Mouse (Mus musculus) lung, embryonic 16.5 days (tissue): ENCODE data around the gene Apoc2. TPM values are rescaled to one million over a fixed set of nuclear protein-coding genes. Genes with fewer than 3 reads are reported as not detected.

Experiments used
- ATAC-seq: fragments of 200-750 bp; cut with Nextera tagmentation; 2 replicates; pipeline ENCODE4 v1.8.0; 2017; ENCODE audit warnings: low read depth, mild to moderate bottlenecking, moderate library complexity
- H3K27ac ChIP-seq: fragments of 300-500 bp; sonication (generic); 2 replicates; pipeline ENCODE4 v1.5.1; 2014; ENCODE audit warnings: mild to moderate bottlenecking, control low read depth, low read length
- H3K27me3 ChIP-seq: fragments of 300-500 bp; sonication (generic); 2 replicates; pipeline ENCODE4 v1.6.1; 2014; ENCODE audit warnings: low read depth, low read length, mixed read lengths; ENCODE audit not compliant: control insufficient read depth, insufficient read depth
- H3K36me3 ChIP-seq: fragments of 300-500 bp; sonication (generic); 2 replicates; pipeline ENCODE4 v1.6.1; 2014; ENCODE audit warnings: low read length; ENCODE audit not compliant: control insufficient read depth, insufficient read depth
- H3K4me1 ChIP-seq: fragments of 300-500 bp; sonication (generic); replicated peaks from 2 replicates; pipeline ENCODE4 v1.6.1; 2014; ENCODE audit warnings: low read length, mixed read lengths; ENCODE audit not compliant: control insufficient read depth, insufficient read depth
- H3K4me2 ChIP-seq: fragments of 300-500 bp; sonication (generic); 2 replicates; pipeline ENCODE4 v1.6.1; 2014; ENCODE audit warnings: low read depth, low read length, control low read depth
- H3K4me3 ChIP-seq: fragments of 300-500 bp; sonication (generic); 2 replicates; pipeline ENCODE4 v1.5.1; 2014; ENCODE audit warnings: mild to moderate bottlenecking, low read length, control low read depth
- H3K9ac ChIP-seq: fragments of 300-500 bp; sonication (generic); 2 replicates; pipeline ENCODE4 v1.6.1; 2014; ENCODE audit warnings: low read length, control low read depth
- H3K9me3 ChIP-seq: fragments of 300-500 bp; sonication (generic); 2 replicates; pipeline ENCODE4 v1.6.1; 2016; ENCODE audit warnings: low read length; ENCODE audit not compliant: control insufficient read depth
- WGBS: fragments of 180-500 bp; shearing (Covaris S2); extraction: QIAGEN DNeasy Blood & Tissue Kit; methylation state at CpG from one replicate; pipeline ENCODE4 v1.1.7; 2014; 5-methylcytosine and 5-hydroxymethylcytosine counted together
- polyA plus RNA-seq: library from polyadenylated mRNA; unstranded; fragments of >200 nt; fragmentation: Nextera tagmentation; extraction: Ambion mirVana; gene quantifications from 2 replicates; pipeline ENCODE4 v1.2.1, GENCODE M21; 2015

Gene Apoc2
- polyA plus RNA-seq, 1 experiment from 2014 or later: 3.3 TPM

- ATAC-seq: no peak
- WGBS: 80% methylated on average over 6 of the region's 6 CpGs
- H3K4me1 ChIP-seq: peaks cover 4% of the 10 kb centered on the region
Measured at GRCm38 (mm10) chr7:19686521-19686920, 8.8 kb upstream of the Apoc2 start.

GRCm38 (mm10) chr7:19685374-19685773 lies 7.6 kb upstream of the Apoc2 start:
- Histone ChIP-seq H3K27me3 (no peaks in the 10 kb centered on the region), H3K4me3 (no peak overlapping the region), H3K4me2 (no peak overlapping the region), H3K36me3 (no peaks in the 10 kb centered on the region), H3K4me1 (peaks cover 4% of the 10 kb centered on the region), H3K9me3 (no peaks in the 10 kb centered on the region), H3K9ac (no peak overlapping the region), H3K27ac (no peak overlapping the region)
- ATAC-seq: no peak
- WGBS: 54% methylated on average over 4 of the region's 4 CpGs

More at GRCm38 (mm10) chr7:19686521-19686920, 8.8 kb upstream of the Apoc2 start:
- no peak overlapping the region for H3K9ac ChIP-seq
- H3K36me3 ChIP-seq: no peaks in the 10 kb centered on the region
- no peaks in the 10 kb centered on the region for H3K27me3 ChIP-seq
- no peak overlapping the region for H3K4me2 ChIP-seq
- no peak overlapping the region for H3K27ac ChIP-seq
- no peaks in the 10 kb centered on the region for H3K9me3 ChIP-seq
- no peak overlapping the region for H3K4me3 ChIP-seq

- Histone ChIP-seq H3K9ac (no peak overlapping the region), H3K27ac (no peak overlapping the region), H3K9me3 (no peaks in the 10 kb centered on the region), H3K4me3 (no peak overlapping the region), H3K36me3 (no peaks in the 10 kb centered on the region), H3K4me2 (no peak overlapping the region), H3K27me3 (no peaks in the 10 kb centered on the region), H3K4me1 (peaks cover 4% of the 10 kb centered on the region)
- 81% methylated on average over 6 of the region's 6 CpGs for WGBS
- peak; percentile 19; the same call in 1 of the 2 replicates for ATAC-seq
Measured at GRCm38 (mm10) chr7:19683771-19684201, 6.0 kb upstream of the Apoc2 start.

GRCm38 (mm10) chr7:19682979-19683378 lies 5.2 kb upstream of the Apoc2 start:
- Histone ChIP-seq H3K27ac (peak overlapping the region; percentile 70), H3K9ac (no peak overlapping the region), H3K4me3 (no peak overlapping the region), H3K9me3 (no peaks in the 10 kb centered on the region), H3K27me3 (no peaks in the 10 kb centered on the region), H3K4me1 (peaks cover 4% of the 10 kb centered on the region), H3K4me2 (no peak overlapping the region), H3K36me3 (no peaks in the 10 kb centered on the region)
- ATAC-seq: 0 out of 2 replicates have a peak, but pooled peaks have one; percentile 24
- 53% methylated on average over 3 of the region's 3 CpGs for WGBS

- WGBS: 55% methylated on average over 8 of the region's 8 CpGs
- 0 out of 2 replicates have a peak within 1 kb of the TSS, but pooled peaks have one; percentile 34 for H3K27ac ChIP-seq
- no peaks in the 10 kb centered on the region for H3K9me3 ChIP-seq
- H3K4me2 ChIP-seq: no peak within 1 kb of the TSS
- no peak within 1 kb of the TSS for H3K4me3 ChIP-seq
- no peak for ATAC-seq
- H3K36me3 ChIP-seq: no peaks in the 10 kb centered on the region
- H3K27me3 ChIP-seq: no peaks in the 10 kb centered on the region
- peaks cover 4% of the 10 kb centered on the region for H3K4me1 ChIP-seq
- H3K9ac ChIP-seq: peak within 1 kb of the TSS; percentile 28; the same call in 1 of the 2 replicates
Measured at GRCm38 (mm10) chr7:19681202-19681694, 3.5 kb upstream of the Apoc2 start, which contains the start of the genes Gm44805 and Apoc4. Gm44805 (minus strand) TSS chr7:19681423. Apoc4 (minus strand) TSS chr7:19681479.

GRCm38 (mm10) chr7:19680702-19681101 lies 3.0 kb upstream of the Apoc2 start:
- 81% methylated on average over 2 of the region's 2 CpGs for WGBS
- Histone ChIP-seq H3K27ac (no peak overlapping the region), H3K36me3 (no peaks in the 10 kb centered on the region), H3K4me1 (peaks cover 4% of the 10 kb centered on the region), H3K9me3 (no peaks in the 10 kb centered on the region), H3K27me3 (no peaks in the 10 kb centered on the region), H3K4me2 (no peak overlapping the region), H3K9ac (no peak overlapping the region), H3K4me3 (no peak overlapping the region)
- no peak for ATAC-seq

GRCm38 (mm10) chr7:19678901-19679300 lies 1.2 kb upstream of the Apoc2 start:
- H3K9me3 ChIP-seq: no peaks in the 10 kb centered on the region
- H3K4me1 ChIP-seq: peaks cover 4% of the 10 kb centered on the region
- no peak overlapping the region for H3K4me3 ChIP-seq
- 81% methylated on average over 3 of the region's 3 CpGs for WGBS
- H3K27me3 ChIP-seq: no peaks in the 10 kb centered on the region
- no peak overlapping the region for H3K27ac ChIP-seq
- no peak overlapping the region for H3K4me2 ChIP-seq
- H3K36me3 ChIP-seq: no peaks in the 10 kb centered on the region
- ATAC-seq: no peak
- H3K9ac ChIP-seq: no peak overlapping the region

- no peak overlapping the region for H3K9ac ChIP-seq
- H3K36me3 ChIP-seq: no peaks in the 10 kb centered on the region
- no peak overlapping the region for H3K4me3 ChIP-seq
- WGBS: 71% methylated on average over 1 of the region's 1 CpGs
- no peaks in the 10 kb centered on the region for H3K4me1 ChIP-seq
- no peaks in the 10 kb centered on the region for H3K27me3 ChIP-seq
- ATAC-seq: no peak
- H3K9me3 ChIP-seq: no peaks in the 10 kb centered on the region
- H3K27ac ChIP-seq: no peak overlapping the region
- H3K4me2 ChIP-seq: no peak overlapping the region
Measured at GRCm38 (mm10) chr7:19676662-19677061, 1.1 kb downstream of the Apoc2 start.

GRCm38 (mm10) chr7:19675824-19676223 lies 1.9 kb downstream of the Apoc2 start:
- no peak overlapping the region for H3K4me3 ChIP-seq
- no peak overlapping the region for H3K27ac ChIP-seq
- 71% methylated on average over 10 of the region's 10 CpGs for whole genome bisulfite sequencing
- H3K4me2 ChIP-seq: no peak overlapping the region
- H3K9ac ChIP-seq: no peak overlapping the region
- H3K27me3 ChIP-seq: no peaks in the 10 kb centered on the region
- no peaks in the 10 kb centered on the region for H3K4me1 ChIP-seq
- no peak for ATAC-seq
- H3K9me3 ChIP-seq: no peaks in the 10 kb centered on the region
- H3K36me3 ChIP-seq: no peaks in the 10 kb centered on the region
